Mouse (Mus musculus) liver, embryonic 14.5 days (tissue): ENCODE measurements around the gene Kirrel2.

ENCODE experiments used
- CTCF ChIP-seq: IDR thresholded peaks from 2 replicates; pipeline ENCODE4 v1.5.1; 2016; ENCODE audit warnings: antibody characterized with exemption, low read depth, control low read depth
- EP300 ChIP-seq: IDR thresholded peaks from 2 replicates; pipeline ENCODE4 v1.6.1; 2016; ENCODE audit warnings: antibody characterized with exemption, low read depth

- TF ChIP-seq CTCF (no peak), EP300 (no peak)
Measured at GRCm38 (mm10) chr7:30422560-30422959, 34.9 kb downstream of the Kirrel2 start.
